Mouse (Mus musculus) stomach, postnatal 0 days (tissue): ENCODE measurements at regions not wholly inside any gene's neighbourhood (a gene's known extent, or its start where the extent isn't known, plus 50 kb on each side); places are given as distances from the start of the nearest gene placed in this dataset.
"Not testable (repeated sequence)": the region's sequence is repeated elsewhere in the genome, so short reads cannot be mapped to it uniquely, and the experiment has no call there.

Experiments used
- ATAC-seq: fragments of 200-750 bp; cut with Nextera tagmentation; 2 replicates; pipeline ENCODE4 v1.8.0; 2017; ENCODE audit not compliant: low FRiP score, low TSS enrichment
- DNase-seq: peaks from one replicate; pipeline ENCODE4 v3.0.0-alpha.2; 2016; ENCODE audit warnings: low spot score
- H3K27ac ChIP-seq: fragments of 300-500 bp; sonication (generic); replicated peaks from 2 replicates; pipeline ENCODE4 v1.5.1; 2014; ENCODE audit warnings: mild to moderate bottlenecking, control low read depth
- H3K27me3 ChIP-seq: fragments of 300-500 bp; sonication (generic); 2 replicates; pipeline ENCODE4 v1.6.1; 2014; ENCODE audit warnings: low read length; ENCODE audit not compliant: control insufficient read depth, insufficient read depth
- H3K36me3 ChIP-seq: fragments of 300-500 bp; sonication (generic); 2 replicates; pipeline ENCODE4 v1.6.1; 2014; ENCODE audit warnings: low read length, mixed read lengths; ENCODE audit not compliant: control insufficient read depth, insufficient read depth
- H3K4me1 ChIP-seq: fragments of 300-500 bp; sonication (generic); replicated peaks from 2 replicates; pipeline ENCODE4 v1.6.1; 2014; ENCODE audit warnings: antibody characterized with exemption; ENCODE audit not compliant: control insufficient read depth, insufficient read depth
- H3K4me2 ChIP-seq: fragments of 300-500 bp; sonication (generic); replicated peaks from 2 replicates; pipeline ENCODE4 v1.6.1; 2014; ENCODE audit warnings: low read depth, mild to moderate bottlenecking, control low read depth, moderate library complexity
- H3K4me3 ChIP-seq: fragments of 300-500 bp; sonication (generic); 2 replicates; pipeline ENCODE4 v1.5.1; 2014; ENCODE audit warnings: low read depth, low read length, control low read depth
- H3K9ac ChIP-seq: fragments of 300-500 bp; sonication (generic); 2 replicates; pipeline ENCODE4 v1.6.1; 2014; ENCODE audit warnings: mild to moderate bottlenecking, low read length, control low read depth, mixed read lengths
- H3K9me3 ChIP-seq: fragments of 300-500 bp; sonication (generic); 2 replicates; pipeline ENCODE4 v1.6.1; 2016; ENCODE audit warnings: low read length; ENCODE audit not compliant: control insufficient read depth
- CTCF ChIP-seq: IDR thresholded peaks from 2 replicates; pipeline ENCODE4 v1.5.1; 2016; ENCODE audit warnings: antibody characterized with exemption, low read depth, mild to moderate bottlenecking, moderate library complexity
- EP300 ChIP-seq: optimal IDR thresholded peaks from 2 replicates; pipeline ENCODE3; 2016; ENCODE audit warnings: antibody characterized with exemption
- WGBS: fragments of 180-500 bp; shearing (Covaris S2); extraction: QIAGEN DNeasy Blood & Tissue Kit; methylation state at CpG from one replicate; pipeline ENCODE4 v1.1.7; 2014; 5-methylcytosine and 5-hydroxymethylcytosine counted together

- H3K4me1 ChIP-seq = no peaks in the 10 kb centered on the region
- no peak overlapping the region for H3K4me3 ChIP-seq
- DNase-seq = no peak
- no peak overlapping the region for H3K9ac ChIP-seq
- no peak overlapping the region for H3K27ac ChIP-seq
- TF ChIP-seq EP300 (no peak), CTCF (no peak)
- H3K9me3 ChIP-seq = no peaks in the 10 kb centered on the region
- WGBS = 36% methylated on average over 1 of the region's 1 CpGs
- no peak overlapping the region for H3K4me2 ChIP-seq
- no peaks in the 10 kb centered on the region for H3K36me3 ChIP-seq
- ATAC-seq = no peak
- H3K27me3 ChIP-seq = no peaks in the 10 kb centered on the region
Observed at GRCm38 (mm10) chr10:62036815-62037214, 57.9 kb upstream of the Col13a1 start.

- TF ChIP-seq CTCF = no peak
Observed at GRCm38 (mm10) chr10:62034291-62034690, 55.4 kb upstream of the Col13a1 start.

GRCm38 (mm10) chr10:62033748-62034147 lies 54.8 kb upstream of the Col13a1 start:
- Histone ChIP-seq H3K36me3 (no peaks in the 10 kb centered on the region), H3K27ac (peak overlapping the region; percentile 56), H3K4me1 (no peaks in the 10 kb centered on the region), H3K9me3 (no peaks in the 10 kb centered on the region), H3K9ac (no peak overlapping the region), H3K4me3 (no peak overlapping the region), H3K27me3 (no peaks in the 10 kb centered on the region), H3K4me2 (no peak overlapping the region)
- WGBS = 72% methylated on average over 5 of the region's 5 CpGs
- DNase-seq (no peak), ATAC-seq (no peak)
- TF ChIP-seq CTCF (no peak), EP300 (no peak)

More at GRCm38 (mm10) chr10:62034291-62034690, 55.4 kb upstream of the Col13a1 start:
- Histone ChIP-seq H3K27me3 (no peaks in the 10 kb centered on the region), H3K9ac (no peak overlapping the region), H3K4me2 (no peak overlapping the region), H3K4me1 (no peaks in the 10 kb centered on the region), H3K27ac (peak overlapping the region; percentile 56; the same call in 1 of the 2 replicates), H3K9me3 (no peaks in the 10 kb centered on the region), H3K4me3 (no peak overlapping the region), H3K36me3 (no peaks in the 10 kb centered on the region)
- 62% methylated on average over 6 of the region's 6 CpGs for whole genome bisulfite sequencing
- ATAC-seq (no peak), DNase-seq (no peak)

- not testable (repeated sequence) for H3K4me3 ChIP-seq, ATAC-seq, H3K4me2 ChIP-seq, H3K9ac ChIP-seq, H3K9me3 ChIP-seq, H3K27ac ChIP-seq, DNase-seq, H3K27me3 ChIP-seq, H3K36me3 ChIP-seq, H3K4me1 ChIP-seq
- 88% methylated on average over 6 of the region's 6 CpGs for whole genome bisulfite sequencing
Observed at GRCm38 (mm10) chr10:62031986-62032385, 53.1 kb upstream of the Col13a1 start.

- 70% methylated on average over 2 of the region's 2 CpGs for WGBS
- Histone ChIP-seq H3K9ac (no peak overlapping the region), H3K4me3 (no peak overlapping the region), H3K36me3 (no peaks in the 10 kb centered on the region), H3K27ac (no peak overlapping the region), H3K27me3 (no peaks in the 10 kb centered on the region), H3K4me2 (no peak overlapping the region), H3K4me1 (no peaks in the 10 kb centered on the region), H3K9me3 (no peaks in the 10 kb centered on the region)
- TF ChIP-seq EP300 (no peak), CTCF (no peak)
- ATAC-seq (no peak), DNase-seq (no peak)
Observed at GRCm38 (mm10) chr10:62029271-62029670, 50.4 kb upstream of the Col13a1 start.
